ENCODE assay signal across 24 mouse cellular contexts in genomic region chr8:121001951-121002350, GRCm38 (mm10).
DNase-seq lines count a peak whose midpoint lies in the region; ATAC-seq and TF ChIP-seq lines count a peak whose summit lies in the region.
"Had no signal": no experiment of that assay in that cellular context is flagged by ENCODE, and none has a peak within 500 bp of the region (broad histone marks: within the 10 kb centered on the region; RNA-seq: fewer than 3 reads in every experiment).

No protein-coding gene starts in this region.

- H3K9ac ChIP-seq in lung, embryonic 16.5 days (ENCODE audit: low read length): peak overlapping the region; percentile 24; the same call in 1 of the 2 replicates
- H3K9ac ChIP-seq: embryonic facial prominence, embryonic 13.5 days; embryonic facial prominence, embryonic 15.5 days; forebrain, embryonic 12.5 days had no signal

- 48% methylated on average over 12 of the region's 12 CpGs for WGBS in lung, embryonic 16.5 days
- WGBS in lung, adult 2 months: 73% methylated on average over 12 of the region's 12 CpGs

- 0 out of 2 replicates have a peak, but pooled peaks cover 4% of the 10 kb centered on the region for H3K9me3 ChIP-seq in lung, embryonic 16.5 days (ENCODE audit: control insufficient read depth, low read length)
- H3K9me3 ChIP-seq: forebrain, embryonic 12.5 days had no signal

- H3K4me3 ChIP-seq in lung, embryonic 16.5 days (ENCODE audit: low read length): no peak overlapping the region
- H3K4me3 ChIP-seq in lung, adult 2 months (replicated peaks; ENCODE audit: extremely low read depth, low read depth, low read length): no peak overlapping the region
- H3K4me3 ChIP-seq: embryonic facial prominence, embryonic 13.5 days; embryonic facial prominence, embryonic 15.5 days; erythroblast, embryonic 14.5 days; forebrain, embryonic 10.5 days; forebrain, embryonic 12.5 days had no signal

- no peaks in the 10 kb centered on the region; the same call in 1 of the 2 replicates for H3K27me3 ChIP-seq in lung, embryonic 16.5 days (ENCODE audit: control insufficient read depth, insufficient read depth, low read depth, low read length)
- H3K27me3 ChIP-seq: forebrain, embryonic 12.5 days had no signal

- H3K27ac ChIP-seq in lung, embryonic 16.5 days (ENCODE audit: low read length): no peak overlapping the region
- H3K27ac ChIP-seq: embryonic facial prominence, embryonic 15.5 days; forebrain, embryonic 10.5 days; forebrain, embryonic 12.5 days had no signal

- no peaks in the 10 kb centered on the region for H3K36me3 ChIP-seq in lung, embryonic 16.5 days (ENCODE audit: control insufficient read depth, insufficient read depth, low read length)
- H3K36me3 ChIP-seq: embryonic facial prominence, embryonic 13.5 days; embryonic facial prominence, embryonic 15.5 days; forebrain, embryonic 10.5 days; forebrain, embryonic 12.5 days; G1E had no signal

- H3K4me1 ChIP-seq in lung, embryonic 16.5 days (replicated peaks; ENCODE audit: control insufficient read depth, insufficient read depth, low read length): peaks cover 16% of the 10 kb centered on the region
- peaks cover 3% of the 10 kb centered on the region; the same call in 1 of the 2 replicates for H3K4me1 ChIP-seq in lung, adult 2 months (ENCODE audit: control insufficient read depth, insufficient read depth, low read length)
- H3K4me1 ChIP-seq: forebrain, embryonic 12.5 days had no signal

- no peak overlapping the region for H3K4me2 ChIP-seq in lung, embryonic 16.5 days (ENCODE audit: low read depth, low read length)
- H3K4me2 ChIP-seq: embryonic facial prominence, embryonic 13.5 days; embryonic facial prominence, embryonic 15.5 days; forebrain, embryonic 12.5 days had no signal

- TF ChIP-seq CTCF in lung, adult 2 months (IDR thresholded peaks at IDR 0.05; ENCODE audit: insufficient read depth, low read length): no peak

- ATAC-seq in lung, embryonic 16.5 days (ENCODE audit: low read depth): no peak
- ATAC-seq: forebrain, embryonic 14.5 days; forebrain, embryonic 16.5 days; Patski had no signal

- no peak for TF ChIP-seq POLR2A in lung, adult 2 months (IDR thresholded peaks at IDR 0.05; ENCODE audit: borderline replicate concordance, extremely low read depth, low read depth, low read length)

- no peak for DNase-seq in lung, adult 2 months
- DNase-seq in ES-CJ7 (ENCODE audit: low read depth, low spot score) (peak; percentile 17), ZHBTc4 (ENCODE audit: low read depth, low spot score) (peak; percentile 71)
- no peak for DNase-seq in kidney, adult 9 months
- DNase-seq: adrenal gland, adult 2 months; adrenal gland, postnatal 10 days; adrenal gland, postnatal 25 days; cerebellum, adult 11 months; cerebellum, adult 18-20 months; cerebellum, adult 8-10 months; cerebellum, adult 9-11 months; cerebellum, postnatal 14 days; cerebellum, postnatal 36 days; embryo, embryonic 11 days had no signal

Comparison
In these comparisons a context has a peak if more than half of its experiments do, and no peak if none do; other contexts are left out.
1. DNase-seq: peak in ES-CJ7 (single experiment) and ZHBTc4 (single experiment); none in lung, adult 2 months (single experiment) and kidney, adult 9 months (single experiment).